Mouse (Mus musculus) adrenal gland, postnatal 36 days (tissue): ENCODE results near the gene 1810024B03Rik. TPM values are rescaled to one million over a fixed set of nuclear protein-coding genes. Genes with fewer than 3 reads are reported as not detected.
A peak's percentile ranks its signal among the peaks of the same experiment; 100 is the strongest.
"Not testable (repeated sequence)": the region's sequence is repeated elsewhere in the genome, so short reads cannot be mapped to it uniquely, and the experiment has no call there.

Experiments
- DNase-seq, 2 experiments: peaks; one replicate each; pipeline ENCODE4 v3.0.0; 2021; ENCODE audit warnings: mixed read lengths in 1 of 2
- long read RNA-seq, 2 experiments: library from polyadenylated mRNA; stranded (forward); transcript quantifications; one replicate each; pipeline ENCODE4 v2.0.0; 2021; ENCODE audit warnings: borderline sequencing depth in 2 of 2
- total RNA-seq, 2 experiments: library from RNA; stranded (reverse); gene quantifications; 2 replicates each; pipeline ENCODE4 v1.2.3; 2021

The 1810024B03Rik gene
- 1 to 10 TPM; 1.4 to 1.7 TPM for total RNA-seq
- long read RNA-seq, experiment 1, transcript 1810024B03Rik-202 (2 exons, 2,364 nt): major isoform, 7 of 8 reads
- long read RNA-seq, experiment 1, partial matches to known transcripts: 0 of 8 reads
- long read RNA-seq, experiment 1, other reads (novel, unspliced or antisense): 1 of 8 reads
- long read RNA-seq, experiment 2, transcript 1810024B03Rik-202 (2 exons, 2,364 nt): major isoform, 7 of 8 reads
- long read RNA-seq, experiment 2, partial matches to known transcripts: 1 of 8 reads
- long read RNA-seq, experiment 2, other reads (novel, unspliced or antisense): 0 of 8 reads

DNA sequence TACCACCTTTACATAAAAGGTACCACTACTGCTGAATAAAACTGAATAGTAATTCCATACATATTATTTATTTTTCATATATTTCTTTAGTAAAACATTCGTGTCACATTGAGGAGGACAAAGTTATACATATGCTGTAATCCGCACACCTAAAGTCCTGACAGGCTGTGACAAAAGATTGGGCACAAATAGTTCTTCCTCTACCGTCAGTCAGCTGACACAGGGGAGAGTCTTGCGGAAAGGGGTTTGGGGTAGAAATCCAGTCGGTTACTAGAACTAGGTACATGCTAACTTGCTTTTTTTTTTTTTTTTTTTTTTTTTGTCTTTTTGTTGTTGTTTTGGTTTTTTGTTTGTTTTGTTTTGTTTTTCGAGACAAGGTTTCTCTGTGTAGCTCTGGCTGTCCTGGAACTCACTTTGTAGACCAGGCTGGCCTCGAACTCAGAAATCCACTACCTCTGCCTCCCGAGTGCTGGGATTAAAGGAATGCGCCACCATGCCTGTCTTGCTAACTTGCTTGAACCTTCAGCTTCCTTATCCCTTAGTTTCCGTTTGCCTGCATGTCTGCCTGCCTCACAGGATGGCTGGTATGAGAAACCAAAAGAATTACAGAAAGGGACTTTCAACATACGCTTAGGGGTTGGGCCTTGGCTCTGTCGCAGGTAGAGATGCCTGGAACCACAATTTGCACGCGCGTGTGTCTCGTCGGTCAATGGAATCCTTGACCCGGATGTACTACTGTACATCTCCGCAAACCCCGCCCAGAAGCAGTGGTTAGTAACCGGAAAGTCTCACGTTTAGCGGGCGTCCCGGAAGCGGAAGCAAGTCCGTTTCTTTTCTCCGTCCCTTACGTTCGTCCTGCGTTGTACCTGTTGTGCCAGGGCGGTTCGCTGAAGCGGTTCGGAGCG lies at the start of gene 1810024B03Rik, which contains the start of gene Snrnp200:
1810024B03Rik (minus strand) TSS at position 734 of the 905 bp plus-strand sequence.
Snrnp200 (plus strand) TSS at position 840 of the 905 bp plus-strand sequence.
- DNase-seq: peak; percentile 94

DNA sequence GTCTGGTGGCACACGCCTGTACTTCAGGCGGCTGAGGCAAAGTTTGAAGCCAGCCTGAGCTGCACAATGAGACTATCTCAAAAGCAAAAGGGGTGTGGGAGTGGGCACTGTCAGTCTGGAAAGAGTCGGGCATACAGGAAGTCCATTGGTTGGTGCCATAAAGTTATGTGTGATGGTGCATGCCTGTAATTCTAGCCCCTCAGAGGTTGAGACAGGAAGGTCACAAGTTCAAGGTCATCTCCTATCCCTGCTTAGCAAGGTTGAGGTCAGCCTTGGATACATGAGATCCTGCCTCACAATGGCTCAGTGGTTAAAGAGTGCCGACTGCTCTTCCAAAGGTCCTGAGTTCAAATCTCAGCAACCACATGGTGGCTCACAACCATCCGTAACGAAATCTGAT lies 47.2 kb upstream of the 1810024B03Rik start:
- DNase-seq: no peak

DNA sequence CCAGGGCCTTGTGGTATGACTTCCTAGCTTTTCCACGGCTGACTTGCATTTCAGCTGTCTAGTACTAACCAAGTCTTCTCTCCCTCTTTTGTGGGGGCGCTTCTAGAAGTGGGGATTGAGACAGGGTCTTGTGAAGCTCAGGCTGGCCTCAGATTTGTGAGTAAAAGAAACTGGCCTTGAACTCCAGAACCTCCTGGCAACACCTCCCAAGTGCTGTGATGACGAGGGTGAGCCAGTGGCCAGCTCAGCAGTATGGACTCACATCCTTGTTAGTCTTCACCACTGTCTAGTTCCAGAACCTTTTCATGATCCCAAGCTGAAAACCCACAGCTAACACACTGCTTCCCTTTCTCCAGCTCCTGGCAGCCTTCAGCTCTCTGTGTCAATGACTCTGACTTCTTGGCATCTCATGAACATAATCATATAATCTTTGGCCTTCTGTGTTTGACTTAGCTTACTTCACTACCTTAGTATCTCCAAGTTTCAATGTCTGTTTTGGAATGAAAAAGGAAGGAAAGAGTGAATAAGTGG lies 46.6 kb upstream of the 1810024B03Rik start:
- DNase-seq: peak; percentile 31 to 48

DNA sequence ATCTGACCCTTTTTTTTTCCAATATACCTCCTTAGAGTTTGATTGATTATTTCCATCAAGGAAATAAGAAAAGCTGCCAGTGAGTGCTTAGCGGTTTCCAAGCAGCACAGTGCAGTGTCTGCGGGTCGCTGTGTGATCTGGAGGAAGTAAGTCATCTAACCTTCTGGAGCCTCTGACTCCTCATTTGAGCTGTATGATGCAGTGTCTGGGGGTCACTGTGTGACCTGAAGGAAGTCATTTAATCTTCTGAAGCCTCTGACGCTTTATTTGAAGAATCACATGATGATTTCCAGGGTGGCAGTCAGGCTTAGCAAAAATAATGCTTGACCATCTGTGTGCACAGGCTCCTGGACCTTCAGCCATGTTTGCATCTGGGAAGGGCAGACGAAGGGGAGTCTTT lies 44.7 kb upstream of the 1810024B03Rik start:
- DNase-seq: no peak

DNA sequence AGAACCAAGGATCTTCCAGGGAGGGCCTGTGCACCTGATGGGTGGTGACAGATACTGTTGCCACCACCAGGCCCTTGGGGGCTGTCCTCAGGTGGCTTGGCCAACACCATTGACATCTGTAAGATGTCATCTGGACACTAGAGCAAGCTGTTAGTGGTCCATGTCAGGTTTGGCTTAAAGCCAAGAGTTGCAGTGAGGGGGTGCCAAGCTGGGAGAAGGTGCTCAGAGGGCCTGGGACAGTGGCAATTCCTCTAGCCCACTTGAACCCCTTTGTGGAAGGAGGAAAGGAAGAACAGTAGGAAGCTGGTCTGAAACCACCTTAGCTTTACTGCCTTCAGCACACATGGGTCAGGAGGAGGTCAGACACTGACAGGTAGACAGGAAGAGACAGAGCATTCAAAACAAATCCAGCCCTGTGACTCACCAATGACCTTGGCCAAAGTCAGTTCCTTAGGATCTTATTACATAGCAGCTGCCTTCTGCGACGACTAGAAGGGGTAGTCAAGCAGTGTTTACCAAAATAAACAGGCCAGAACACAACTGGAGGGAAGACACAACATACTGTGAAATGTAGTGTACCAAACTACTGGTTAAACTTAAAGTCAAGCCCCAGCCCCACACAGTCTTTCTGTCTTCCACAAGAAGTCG lies 43.9 kb upstream of the 1810024B03Rik start:
- DNase-seq: peak; percentile 55 to 60

DNA sequence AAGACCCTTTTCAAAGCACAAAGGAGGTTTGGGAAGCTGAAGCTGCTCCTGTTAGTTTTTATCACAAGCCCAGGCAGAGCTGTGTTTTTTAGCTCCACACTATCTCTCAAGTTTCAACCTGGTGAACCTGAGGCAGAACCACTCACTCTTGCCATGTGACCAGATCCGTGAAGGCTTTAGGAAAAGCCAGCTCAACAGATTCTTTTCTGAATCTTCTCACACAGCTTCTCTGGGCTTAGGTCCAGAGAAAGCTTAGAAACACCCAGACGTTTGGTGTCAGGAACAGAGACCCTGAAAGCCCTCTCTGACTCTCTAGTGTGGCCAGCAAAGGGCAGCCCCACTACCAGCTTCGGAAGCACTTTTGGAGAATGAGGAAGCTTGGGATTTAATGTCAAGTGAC lies 43.4 kb upstream of the 1810024B03Rik start:
- DNase-seq: no peak

DNA sequence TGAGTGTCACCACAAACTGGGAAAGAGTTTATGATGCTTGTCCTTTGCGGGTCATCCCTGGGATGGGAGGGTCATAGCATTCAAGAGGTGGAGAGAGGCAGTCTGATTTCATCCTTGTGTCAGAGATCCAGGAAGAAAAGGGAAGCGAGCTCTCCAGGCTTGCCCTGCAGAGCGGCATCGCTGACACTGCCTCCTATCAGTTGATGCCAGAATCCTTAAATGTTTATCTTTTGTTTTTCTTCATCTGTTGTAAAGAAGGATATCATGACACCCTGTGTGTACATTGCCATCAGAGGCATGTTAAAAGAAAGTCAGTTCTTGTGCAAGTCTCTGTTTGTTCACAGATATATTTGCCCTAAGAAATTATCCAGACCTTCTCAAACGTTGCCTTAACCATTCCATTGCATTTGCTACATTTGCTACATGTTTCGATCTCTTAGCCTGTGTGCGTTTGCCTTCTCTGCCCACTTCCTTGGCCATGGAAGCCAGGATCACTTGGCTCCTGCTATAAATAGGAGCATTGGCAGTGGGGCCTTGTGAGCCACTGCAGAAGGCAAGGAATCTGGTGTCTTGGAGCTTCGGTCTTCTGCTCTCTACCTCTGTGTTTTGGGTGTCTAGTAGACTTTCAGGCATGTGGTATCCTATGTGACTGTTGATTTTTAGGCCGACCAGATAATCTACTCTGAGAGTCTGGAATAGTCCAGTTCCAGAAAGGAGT lies 42.4 kb upstream of the 1810024B03Rik start:
- no peak for DNase-seq

DNA sequence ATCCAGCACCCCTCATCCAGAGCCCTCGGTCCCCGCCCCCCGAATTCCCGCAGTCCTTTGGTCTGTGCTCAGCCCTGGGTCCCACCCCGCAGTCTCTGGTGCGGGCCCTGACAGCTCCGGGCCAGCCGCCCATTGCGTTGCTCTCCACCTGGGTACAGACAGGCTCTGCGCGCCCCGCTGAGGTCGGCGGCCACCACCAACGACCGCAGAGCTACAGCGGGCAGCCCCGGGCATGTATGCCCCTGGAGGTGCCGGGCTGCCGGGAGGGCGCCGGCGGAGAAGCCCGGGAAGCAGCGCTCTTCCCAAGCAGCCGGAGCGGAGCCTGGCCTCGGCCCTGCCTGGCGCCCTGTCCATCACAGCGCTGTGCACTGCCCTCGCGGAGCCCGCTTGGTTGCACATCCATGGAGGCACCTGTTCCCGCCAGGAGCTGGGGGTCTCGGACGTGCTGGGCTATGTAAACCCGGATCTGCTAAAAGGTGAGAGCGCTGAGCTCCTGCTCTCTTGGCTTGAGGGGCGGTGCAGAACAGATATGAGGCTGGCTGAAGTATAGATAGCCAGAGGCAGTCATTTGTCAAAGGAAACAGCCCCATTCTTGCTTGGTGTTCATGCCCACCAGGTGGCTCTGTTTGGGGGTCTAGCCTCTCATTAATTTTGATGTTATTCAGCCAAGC lies 40.4 kb upstream of the 1810024B03Rik start:
- peak; percentile 48 to 59 for DNase-seq

DNA sequence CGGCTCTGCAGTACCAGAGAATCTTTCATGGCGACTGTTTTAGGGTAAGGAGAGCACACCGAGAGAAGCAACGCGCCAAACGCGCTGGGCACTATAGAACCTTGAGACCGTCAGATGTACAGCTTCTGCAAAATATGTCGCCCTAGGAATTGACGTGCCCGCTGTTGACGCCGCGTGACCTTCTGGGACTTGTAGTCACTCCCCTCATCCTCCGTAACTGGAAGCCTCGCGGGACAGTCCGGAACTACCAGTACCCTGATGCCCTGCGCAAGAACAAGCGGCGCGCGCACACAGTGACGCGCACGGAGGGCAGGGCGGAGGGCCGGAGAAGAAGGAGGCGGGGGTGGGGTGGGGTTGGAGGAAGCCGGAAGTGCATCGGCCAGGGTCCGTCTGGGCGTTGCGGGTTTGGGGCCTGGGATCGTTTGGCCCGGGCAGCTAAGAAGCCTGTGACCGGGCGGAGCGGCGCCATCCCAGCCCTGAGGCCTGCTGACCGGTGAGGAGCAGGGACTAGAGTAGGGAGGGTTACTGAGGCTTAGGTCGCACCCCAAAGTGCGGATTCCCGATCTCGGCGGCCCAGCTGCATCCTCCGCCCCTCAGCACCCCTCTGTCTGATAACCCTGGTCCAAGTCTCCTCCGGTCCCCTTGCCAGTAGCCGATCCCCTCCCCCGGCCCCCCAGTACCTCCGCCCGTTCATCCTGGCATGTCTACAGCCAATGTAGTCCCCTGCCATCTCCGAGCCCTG lies 39.7 kb upstream of the 1810024B03Rik start, which contains the start of the genes Ciao1 and Tmem127:
Ciao1 (minus strand) TSS at position 225 of the 742 bp plus-strand sequence.
Tmem127 (plus strand) TSS at position 317 of the 742 bp plus-strand sequence.
- DNase-seq: peak; percentile 98 to 99

DNA sequence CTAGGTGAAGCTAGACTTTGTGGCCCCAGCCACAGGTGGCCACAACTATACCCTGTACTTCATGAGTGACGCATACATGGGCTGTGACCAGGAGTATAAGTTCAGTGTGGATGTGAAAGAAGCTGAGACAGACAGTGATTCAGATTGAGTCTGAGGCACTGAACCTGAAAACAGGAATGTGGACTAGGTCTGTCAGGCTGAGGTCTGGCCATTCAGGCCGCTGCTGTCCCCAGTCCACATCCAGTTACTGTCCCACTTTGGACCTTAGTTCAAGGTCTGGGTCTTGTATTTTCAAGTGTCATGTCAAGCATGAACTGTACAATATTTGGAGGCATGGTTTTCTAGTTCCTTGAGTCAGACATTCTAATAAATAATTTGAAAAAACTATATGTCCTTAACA lies 32.0 kb upstream of the 1810024B03Rik start:
- no peak for DNase-seq

DNA sequence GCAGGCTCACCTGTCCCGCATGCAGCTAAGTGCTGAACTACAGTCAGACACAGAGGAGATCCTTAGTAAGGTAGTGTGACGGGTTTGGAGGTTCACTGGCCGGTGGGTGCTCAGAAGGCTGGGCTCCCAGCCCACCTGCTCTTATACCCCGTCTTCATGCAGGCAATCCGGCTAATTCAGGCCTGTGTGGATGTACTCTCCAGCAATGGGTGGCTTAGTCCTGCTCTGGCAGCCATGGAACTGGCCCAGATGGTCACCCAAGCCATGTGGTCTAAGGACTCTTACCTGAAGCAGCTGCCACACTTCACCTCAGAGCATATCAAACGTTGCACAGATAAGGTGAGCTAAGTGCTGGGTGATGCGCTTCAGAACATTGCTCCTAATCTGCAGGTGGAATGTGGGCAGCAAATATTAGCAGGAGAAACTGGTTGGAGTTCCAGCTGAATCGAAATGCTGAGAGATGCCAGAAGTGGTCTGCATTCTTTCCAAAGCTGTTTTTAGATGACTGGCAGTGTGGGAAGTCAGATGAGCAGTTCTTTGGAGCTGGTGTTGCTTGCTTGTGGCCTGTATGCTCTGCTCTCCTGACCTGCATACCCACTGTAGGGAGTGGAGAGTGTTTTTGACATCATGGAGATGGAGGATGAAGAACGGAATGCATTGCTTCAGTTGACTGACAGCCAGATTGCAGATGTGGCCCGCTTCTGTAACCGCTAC lies 30.0 kb upstream of the 1810024B03Rik start:
- DNase-seq: no peak

DNA sequence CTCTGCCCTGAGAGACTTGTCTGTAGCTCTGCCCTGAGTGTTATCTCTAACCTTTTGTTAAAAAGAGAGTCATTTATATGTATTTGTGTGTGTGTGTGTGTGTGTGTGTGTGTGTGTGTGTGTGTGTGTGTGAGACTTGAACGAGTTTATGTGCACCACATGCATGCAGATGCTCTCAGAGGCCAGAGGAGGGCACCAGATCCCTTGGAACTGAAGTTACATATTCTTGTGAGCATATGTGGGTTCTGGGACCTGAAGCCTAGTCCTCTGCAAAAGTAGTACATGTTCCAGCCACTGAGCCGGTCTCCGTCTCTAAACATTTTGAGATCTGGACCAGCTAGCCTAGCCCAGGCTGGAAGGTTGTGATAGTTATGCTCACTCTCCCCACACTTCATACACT lies 17.2 kb upstream of the 1810024B03Rik start:
- no peak for DNase-seq

DNA sequence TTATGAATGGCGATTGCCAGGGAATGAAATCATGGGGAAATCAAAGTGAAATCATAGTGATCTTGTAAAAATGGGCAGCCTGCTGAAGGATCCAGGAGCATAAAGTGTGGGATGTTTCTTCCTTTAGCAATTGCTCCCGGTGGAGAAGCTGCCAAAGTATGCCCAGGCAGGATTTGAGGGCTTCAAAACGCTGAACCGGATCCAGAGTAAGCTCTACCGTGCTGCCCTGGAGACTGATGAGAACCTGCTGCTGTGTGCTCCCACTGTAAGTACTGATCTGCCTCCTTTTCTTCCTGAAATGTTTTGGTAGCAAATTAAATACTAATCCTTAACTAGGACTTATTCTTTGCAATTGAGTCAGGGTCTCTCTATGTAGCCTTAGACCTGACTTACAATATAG lies 9.7 kb upstream of the 1810024B03Rik start:
- DNase-seq: no peak

DNA sequence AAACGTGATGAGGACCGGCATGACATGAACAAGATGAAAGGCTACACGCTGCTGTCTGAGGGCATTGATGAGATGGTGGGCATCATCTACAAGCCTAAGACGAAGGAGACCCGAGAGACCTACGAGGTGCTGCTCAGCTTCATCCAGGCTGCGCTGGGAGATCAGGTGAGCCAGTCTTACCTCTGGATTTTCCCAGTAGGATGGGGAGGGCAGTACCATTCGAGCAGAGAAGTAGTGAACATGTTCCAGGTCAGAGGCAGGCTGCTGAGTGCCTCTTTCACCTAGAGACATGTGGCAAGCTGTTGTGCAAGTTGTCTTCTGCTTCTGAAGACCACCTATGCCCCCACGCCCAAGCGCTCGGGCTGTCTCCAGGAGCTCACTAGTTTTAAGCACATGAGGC lies 2.6 kb upstream of the 1810024B03Rik start:
- DNase-seq: no peak

DNA sequence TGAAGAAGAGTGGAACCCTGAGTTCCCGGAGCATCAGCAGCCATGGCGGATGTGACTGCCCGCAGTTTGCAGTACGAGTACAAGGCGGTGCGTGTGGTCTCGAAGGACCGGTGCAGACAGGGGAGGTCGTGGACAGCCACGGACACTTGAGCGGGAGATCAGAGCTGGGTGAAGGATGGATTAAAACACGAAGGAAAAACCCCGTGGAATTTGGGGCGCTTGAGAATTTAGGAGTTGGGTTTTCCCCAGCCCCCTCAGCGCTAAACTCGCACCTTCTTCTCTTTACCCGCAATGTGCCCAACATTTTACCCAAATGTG lies 331 bp upstream of the 1810024B03Rik start:
- no peak for DNase-seq

DNA sequence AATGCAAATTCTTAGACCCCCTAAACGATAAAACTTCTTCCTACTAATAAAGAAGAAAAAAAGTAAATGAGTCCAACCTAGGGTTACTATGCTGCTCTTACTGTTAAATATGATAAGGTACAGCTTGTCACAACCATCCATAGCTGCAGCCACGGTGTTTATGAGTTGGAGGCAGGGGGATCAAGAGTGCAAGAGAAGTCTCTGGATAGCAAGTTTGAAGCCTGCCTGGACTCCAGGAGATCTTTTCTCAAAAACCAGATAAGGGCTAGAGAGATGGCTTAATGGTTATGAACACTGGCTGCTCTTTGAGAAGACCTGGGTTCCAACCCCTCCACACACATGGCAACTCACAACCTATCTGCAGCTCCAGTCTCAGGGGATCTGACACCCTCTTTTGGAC lies 1.2 kb downstream of the 1810024B03Rik start:
- DNase-seq: no peak

DNA sequence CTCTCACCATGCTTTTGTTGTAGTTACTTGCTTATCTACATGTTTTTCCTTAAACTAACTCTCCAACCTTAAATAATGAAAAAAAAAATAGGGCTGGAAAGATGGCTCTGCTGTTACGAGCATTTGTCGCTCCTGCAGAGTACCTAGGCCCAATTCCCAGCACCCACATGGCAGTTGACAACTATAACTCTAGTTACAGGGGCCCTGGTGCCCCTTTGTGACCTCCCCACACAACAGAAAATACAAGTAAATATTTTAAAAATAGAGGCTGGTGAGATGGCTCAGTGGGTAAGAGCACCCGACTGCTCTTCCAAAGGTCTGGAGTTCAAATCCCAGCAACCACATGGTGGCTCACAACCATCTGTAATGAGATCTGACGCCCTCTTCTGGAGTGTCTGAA lies 2.1 kb downstream of the 1810024B03Rik start:
- not testable (repeated sequence) for DNase-seq

DNA sequence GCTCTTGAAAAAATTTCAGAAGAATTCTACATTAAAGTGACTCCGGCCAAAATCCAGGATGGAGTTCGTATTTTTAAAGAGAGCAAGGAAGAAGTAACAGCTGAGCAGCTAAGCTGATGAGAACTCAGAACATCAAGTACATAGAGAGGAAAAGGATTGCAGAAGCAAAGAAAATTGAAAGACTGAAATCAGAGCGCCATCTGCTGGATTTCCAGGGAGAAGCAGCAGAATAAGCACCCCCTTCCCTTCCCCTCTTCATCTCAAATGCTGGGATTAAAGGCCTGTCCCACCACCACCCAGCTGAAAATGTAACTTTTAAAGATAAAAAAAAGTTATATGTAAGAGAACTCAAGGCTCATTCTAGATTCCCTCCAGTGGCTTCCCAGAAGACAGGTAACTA lies 3.1 kb downstream of the 1810024B03Rik start:
- DNase-seq: peak; percentile 52 to 68

DNA sequence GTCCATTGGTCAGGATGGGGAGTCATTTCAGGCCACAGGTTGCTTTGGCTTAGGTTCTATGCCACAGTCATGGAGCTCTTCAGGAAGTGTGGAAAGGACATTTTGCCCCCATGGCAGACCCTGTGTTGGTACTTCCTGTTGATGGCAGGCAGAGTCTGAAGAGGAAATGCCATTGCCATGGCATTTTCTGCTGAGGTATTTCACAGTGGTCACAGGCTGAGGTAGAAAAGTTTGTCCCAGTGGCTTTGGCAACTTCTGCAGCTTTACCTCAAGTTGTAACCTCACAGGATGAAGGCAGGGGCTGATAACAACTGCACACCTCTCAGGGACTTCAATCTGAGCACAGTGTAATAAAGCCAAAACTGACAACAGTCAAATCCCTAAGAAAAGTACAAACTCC lies 18.5 kb downstream of the 1810024B03Rik start:
- DNase-seq: no peak
